Mouse (Mus musculus): ENCODE data around the gene Rps6ka3.

Gene Rps6ka3

DNA sequence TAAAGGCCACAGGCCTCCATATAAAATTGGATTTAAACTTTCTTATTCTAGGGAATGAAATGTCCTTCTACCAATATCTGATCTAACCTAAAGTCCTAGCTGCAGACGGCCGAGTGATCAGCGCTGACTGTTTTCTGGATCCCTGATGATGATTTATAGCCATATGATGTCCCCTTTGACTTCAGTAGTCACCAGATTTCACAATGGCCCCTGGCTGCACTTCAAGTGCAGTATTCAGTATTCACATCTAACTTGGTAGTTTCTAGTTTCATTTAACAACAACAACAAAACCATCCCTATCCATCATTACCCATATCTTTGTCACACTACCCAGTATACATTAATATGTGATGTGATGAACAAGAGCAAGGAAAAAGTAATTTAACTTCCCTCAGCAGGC, 154.4 kb downstream of the Rps6ka3 start:
- no peak for DNase-seq

- DNase-seq = peak; percentile 81
Observed at GRCm38 (mm10) chrX:159371831-159372752, 162.0 kb downstream of the Rps6ka3 start, which contains the start of gene Eif1ax. Gene Eif1ax (plus strand): TSS chrX:159372178.

- no peak for DNase-seq
Observed at GRCm38 (mm10) chrX:159372753-159373144, 162.6 kb downstream of the Rps6ka3 start.

DNA sequence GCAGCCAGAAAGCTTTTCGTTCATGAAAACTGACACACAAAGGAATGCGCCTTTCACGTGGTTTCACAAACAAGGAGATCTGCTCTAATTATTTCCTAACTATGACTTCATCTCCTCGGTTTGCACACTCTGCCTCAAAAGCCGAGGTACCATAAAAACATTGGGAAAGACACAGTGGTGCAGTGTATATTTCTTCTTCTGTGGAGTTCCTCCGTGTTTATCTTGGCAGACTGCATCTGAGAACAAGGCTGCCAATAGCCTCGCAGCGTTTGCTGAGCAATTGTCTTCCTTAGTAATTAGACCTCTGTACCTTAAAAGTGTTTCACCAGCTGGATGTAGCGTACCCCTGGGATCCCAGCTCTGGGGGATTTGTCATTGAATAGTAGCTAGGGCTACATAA, 177.0 kb downstream of the Rps6ka3 start:
- DNase-seq = no peak

DNA sequence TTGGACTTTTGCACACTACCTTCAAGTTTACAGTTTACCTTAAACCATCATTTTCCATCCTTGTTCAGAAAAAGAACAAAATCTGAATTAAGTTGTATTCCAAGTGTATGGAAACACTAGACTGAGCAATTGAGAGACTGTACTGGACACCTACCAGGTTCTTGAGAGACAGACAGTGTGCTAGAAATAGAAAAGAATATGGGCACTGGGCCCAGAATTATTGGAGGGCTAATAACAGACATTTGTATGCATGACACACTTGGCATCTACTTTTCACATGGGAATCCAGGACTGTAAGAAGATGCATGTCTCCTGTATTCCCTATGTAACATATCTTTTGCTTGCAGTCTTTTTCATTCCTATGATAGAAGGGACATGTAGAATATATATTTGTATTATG, 178.8 kb downstream of the Rps6ka3 start:
- no peak for DNase-seq

DNA sequence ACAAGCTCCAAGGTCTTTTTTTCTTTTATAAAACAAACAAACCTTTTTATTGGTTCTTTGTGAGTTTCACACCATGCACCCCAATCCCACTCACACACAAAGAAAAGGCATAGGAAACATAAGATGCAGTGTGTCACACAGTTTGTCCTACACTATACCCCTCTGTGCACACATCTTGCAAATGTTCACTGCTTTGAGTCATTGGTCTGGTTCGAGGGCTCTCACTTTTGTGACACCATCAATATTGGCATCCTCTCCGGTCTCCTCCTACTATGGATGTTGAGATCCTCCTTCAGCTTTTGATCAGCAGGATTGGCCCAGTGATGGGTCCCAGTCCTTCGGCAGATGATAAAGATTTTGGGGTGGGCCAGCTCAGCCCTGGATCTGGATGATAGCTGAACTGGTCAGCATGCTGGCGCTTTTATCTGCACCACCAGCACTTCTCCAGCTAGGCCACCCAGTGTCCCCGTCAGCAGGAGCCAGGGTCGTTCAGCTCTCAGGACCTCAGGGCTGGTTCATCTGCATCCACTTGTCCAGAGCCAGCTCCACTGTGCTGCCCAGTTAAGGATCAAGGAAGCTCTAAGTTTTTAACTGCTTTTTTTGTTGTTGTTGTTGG, 180.3 kb downstream of the Rps6ka3 start:
- no peak for DNase-seq

GRCm38 (mm10) chrX:159391239-159391638, 181.1 kb downstream of the Rps6ka3 start:
- no peak for DNase-seq

- DNase-seq = peak; percentile 39
Observed at GRCm38 (mm10) chrX:159409253-159409652, 199.1 kb downstream of the Rps6ka3 start.

- peak; percentile 1 for DNase-seq
Observed at GRCm38 (mm10) chrX:159414130-159414828, 204.2 kb downstream of the Rps6ka3 start, which contains the start of gene Map7d2. Gene Map7d2 (plus strand): TSS chrX:159414572.

- DNase-seq = peak; percentile 1
Observed at GRCm38 (mm10) chrX:159414829-159415673, 204.9 kb downstream of the Rps6ka3 start.

Measured in thymus, postnatal 25 days (tissue).